Mouse (Mus musculus): ENCODE measurements around the gene Mtrf1l.

Gene Mtrf1l

DNA sequence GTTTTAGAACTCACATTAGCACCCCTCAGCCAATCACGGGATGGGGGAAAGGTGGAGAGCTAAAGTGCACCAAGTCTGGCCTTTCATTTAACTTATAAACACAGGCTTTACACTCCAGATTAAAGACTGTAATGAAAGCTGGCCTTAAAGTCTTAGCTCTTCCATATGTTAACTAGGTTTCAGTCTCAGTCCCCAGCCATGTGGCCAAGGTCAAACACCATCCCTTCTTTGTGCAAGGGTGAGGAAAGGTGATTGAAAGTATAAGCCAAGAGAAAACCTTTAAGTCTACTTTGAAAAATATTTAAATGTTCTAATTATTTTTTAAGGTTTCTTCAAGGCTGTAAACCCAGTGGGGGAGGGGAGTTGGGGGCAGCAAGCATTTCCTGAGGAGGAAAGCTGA, 20.0 kb downstream of the Mtrf1l start:
- no peak for DNase-seq

GRCm38 (mm10) chr10:5802866-5803265, 20.8 kb downstream of the Mtrf1l start:
- DNase-seq: no peak

- no peak for DNase-seq
These were observed 23.2 kb downstream of the Mtrf1l start for GRCm38 (mm10) chr10:5800490-5800889.

DNA sequence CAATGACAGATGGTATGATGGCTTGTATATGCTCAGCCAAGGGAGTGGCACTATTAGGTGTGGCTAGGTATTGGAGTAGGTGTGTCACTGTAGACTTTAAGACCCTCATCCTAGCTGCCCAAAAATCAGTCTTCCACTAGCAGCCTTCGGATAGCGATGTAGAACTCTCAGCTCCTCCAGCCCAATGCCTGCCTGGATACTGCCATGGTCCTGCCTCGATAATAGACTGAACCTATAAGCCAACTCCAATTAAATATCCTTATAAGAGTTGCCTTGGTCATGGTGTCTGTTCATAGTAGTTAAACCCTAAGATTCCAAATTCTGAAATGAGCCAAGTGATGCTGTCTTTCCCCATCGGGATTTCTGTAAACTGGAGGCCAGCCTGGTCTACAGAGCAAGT, 25.6 kb downstream of the Mtrf1l start:
- no peak for DNase-seq

GRCm38 (mm10) chr10:5790657-5791056, 33.1 kb downstream of the Mtrf1l start:
- DNase-seq: peak; percentile 75

- DNase-seq: peak; percentile 51
These were observed 36.8 kb downstream of the Mtrf1l start for GRCm38 (mm10) chr10:5786923-5787322.

Data from kidney, postnatal 10 days (tissue).